Mouse (Mus musculus) forebrain, embryonic 15.5 days (tissue): Measurements from ENCODE around the gene Ttyh1. TPM values are rescaled to one million over a fixed set of nuclear protein-coding genes. Genes with fewer than 3 reads are reported as not detected.

ENCODE experiments used
- ATAC-seq: fragments of 200-750 bp; cut with Nextera tagmentation; replicated peaks from 2 replicates; pipeline ENCODE4 v1.8.0; 2017; ENCODE audit warnings: mild to moderate bottlenecking, moderate TSS enrichment, moderate library complexity
- H3K27ac ChIP-seq: fragments of 300-500 bp; sonication (generic); replicated peaks from 2 replicates; pipeline ENCODE4 v1.5.1; 2015; ENCODE audit warnings: mild to moderate bottlenecking, inconsistent platforms
- H3K27me3 ChIP-seq: fragments of 300-500 bp; sonication (generic); 2 replicates; pipeline ENCODE4 v1.6.1; 2015; ENCODE audit warnings: inconsistent platforms
- H3K36me3 ChIP-seq: fragments of 300-500 bp; sonication (generic); 2 replicates; pipeline ENCODE4 v1.6.1; 2015; ENCODE audit warnings: mild to moderate bottlenecking, inconsistent platforms
- H3K4me1 ChIP-seq: fragments of 300-500 bp; sonication (generic); 2 replicates; pipeline ENCODE4 v1.6.1; 2015; ENCODE audit warnings: inconsistent platforms
- H3K4me2 ChIP-seq: fragments of 300-500 bp; sonication (generic); replicated peaks from 2 replicates; pipeline ENCODE4 v1.6.1; 2015; ENCODE audit warnings: mild to moderate bottlenecking, inconsistent platforms
- H3K4me3 ChIP-seq: fragments of 300-500 bp; sonication (generic); 2 replicates; pipeline ENCODE4 v1.5.1; 2015; ENCODE audit warnings: mild to moderate bottlenecking, inconsistent platforms
- H3K9ac ChIP-seq: fragments of 300-500 bp; sonication (generic); replicated peaks from 2 replicates; pipeline ENCODE4 v1.6.1; 2015; ENCODE audit warnings: mild to moderate bottlenecking, inconsistent platforms
- H3K9me3 ChIP-seq: fragments of 300-500 bp; sonication (generic); 2 replicates; pipeline ENCODE4 v1.6.1; 2016; ENCODE audit warnings: inconsistent platforms
- WGBS: fragments of 180-500 bp; shearing (Covaris S2); methylation state at CpG from one replicate; pipeline ENCODE4 v1.1.7; 2015; ENCODE audit warnings: mixed read lengths; 5-methylcytosine and 5-hydroxymethylcytosine counted together
- polyA plus RNA-seq: library from polyadenylated mRNA; unstranded; fragments of >200 nt; fragmentation: Nextera tagmentation; extraction: Ambion mirVana; gene quantifications from 2 replicates; pipeline ENCODE4 v1.2.1, GENCODE M21; 2015

The Ttyh1 gene
- polyA plus RNA-seq, 1 experiment from 2014 or later = 106 TPM

DNA sequence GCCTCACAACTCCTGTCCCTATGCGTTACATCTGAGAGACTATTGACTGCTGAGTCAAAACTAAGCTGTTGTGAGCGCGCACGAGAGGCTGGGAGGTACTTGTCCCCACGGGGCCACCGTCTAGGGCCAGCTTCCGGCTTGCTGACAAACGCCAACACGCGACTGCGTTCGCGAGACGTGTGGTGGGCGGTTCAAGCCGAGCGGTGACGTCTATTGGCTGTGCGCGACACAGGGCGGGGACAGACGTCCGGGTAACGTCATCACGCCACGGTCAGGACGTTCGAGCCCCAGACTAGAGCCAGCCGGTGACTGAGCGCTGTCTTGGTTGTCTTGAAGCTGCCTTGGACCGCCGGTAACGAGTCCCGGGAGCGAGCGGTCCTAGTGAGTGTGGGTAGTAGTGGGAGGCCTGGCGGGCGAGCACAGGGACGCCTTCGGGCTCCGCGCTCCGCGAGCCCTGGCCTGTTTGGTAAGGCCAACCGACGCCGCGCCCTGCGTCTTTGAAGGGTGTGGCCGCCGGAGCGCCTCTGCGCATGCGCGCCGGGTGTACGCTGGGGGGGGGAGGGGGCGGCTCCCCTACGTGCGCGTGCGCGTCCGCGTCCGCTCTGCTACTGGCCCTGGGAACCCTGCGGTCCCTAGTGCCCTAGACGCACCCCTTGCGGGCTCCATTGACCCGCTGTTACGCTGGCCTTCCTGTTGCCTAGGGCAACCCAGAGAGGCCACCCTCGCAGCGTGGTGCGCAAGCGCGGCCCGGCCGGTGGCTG, 17.7 kb downstream of the Ttyh1 start, which contains the start of gene Leng8:
Gene Leng8 (plus strand): TSS at position 269 of the 761 bp plus-strand sequence.
- no peaks in the 10 kb centered on the region for H3K9me3 ChIP-seq
- peak; percentile 98 for ATAC-seq
- under 1% methylated on average over 77 of the region's 78 CpGs for WGBS
- H3K27ac ChIP-seq = peak within 1 kb of the TSS; percentile 98
- peaks cover 46% of the 10 kb centered on the region for H3K36me3 ChIP-seq
- H3K4me3 ChIP-seq = peak within 1 kb of the TSS; percentile 95
- peak within 1 kb of the TSS; percentile 91 for H3K9ac ChIP-seq
- H3K4me2 ChIP-seq = peak within 1 kb of the TSS; percentile 82
- H3K27me3 ChIP-seq = no peaks in the 10 kb centered on the region
- peaks cover 28% of the 10 kb centered on the region for H3K4me1 ChIP-seq

DNA sequence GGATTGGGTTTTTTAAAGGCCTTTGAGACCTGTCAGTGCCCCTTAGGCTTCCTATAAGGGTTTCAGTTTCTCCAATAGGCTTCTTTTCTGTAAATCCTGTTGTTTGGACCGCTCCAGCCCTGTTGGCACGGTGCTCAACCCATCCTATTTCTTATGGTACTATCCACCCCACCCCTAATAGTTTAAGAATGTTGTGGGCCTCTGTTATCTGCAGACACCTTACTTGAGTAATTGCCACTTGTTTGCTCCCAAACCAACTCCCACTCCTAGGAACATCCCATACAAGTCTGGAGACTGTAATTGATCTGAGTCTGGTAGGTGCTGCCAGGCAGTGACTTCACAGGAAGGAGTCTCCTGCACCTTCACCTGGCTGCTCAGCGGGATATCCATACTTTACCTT, 18.5 kb downstream of the Ttyh1 start:
- Histone ChIP-seq H3K4me1 (peaks cover 25% of the 10 kb centered on the region), H3K4me3 (peak overlapping the region; percentile 95), H3K4me2 (peak overlapping the region; percentile 82), H3K9me3 (no peaks in the 10 kb centered on the region), H3K27ac (peak overlapping the region; percentile 98), H3K36me3 (peaks cover 46% of the 10 kb centered on the region), H3K27me3 (no peaks in the 10 kb centered on the region), H3K9ac (peak overlapping the region; percentile 91)
- 45% methylated on average over 3 of the region's 3 CpGs for WGBS
- ATAC-seq = no peak

DNA sequence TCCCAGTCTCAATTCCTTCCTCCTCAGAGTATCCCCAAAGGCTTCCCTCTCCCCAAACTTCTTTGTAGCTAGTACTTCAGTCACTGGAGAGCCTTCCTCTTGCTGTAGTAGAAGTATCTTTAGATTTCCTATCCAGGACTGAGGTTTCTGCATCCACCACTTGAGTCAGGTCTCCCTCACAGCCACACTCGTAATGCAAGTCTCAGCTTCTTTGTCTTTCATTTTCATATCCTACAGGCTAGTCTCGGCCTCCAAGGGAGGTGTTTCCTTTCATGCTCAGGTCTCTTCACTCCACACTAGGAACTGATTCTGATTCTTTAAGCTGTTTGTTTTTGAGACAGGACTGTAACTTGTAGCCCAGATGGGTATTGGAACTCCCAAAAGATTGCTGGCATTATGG, 19.0 kb downstream of the Ttyh1 start:
- Histone ChIP-seq H3K4me1 (peaks cover 25% of the 10 kb centered on the region), H3K27ac (no peak overlapping the region), H3K9ac (peak overlapping the region; percentile 91; the same call in 1 of the 2 replicates), H3K4me2 (peak overlapping the region; percentile 82), H3K27me3 (no peaks in the 10 kb centered on the region), H3K9me3 (no peaks in the 10 kb centered on the region), H3K4me3 (peak overlapping the region; percentile 95), H3K36me3 (peaks cover 51% of the 10 kb centered on the region)
- 83% methylated on average over 2 of the region's 2 CpGs for WGBS
- ATAC-seq = no peak

DNA sequence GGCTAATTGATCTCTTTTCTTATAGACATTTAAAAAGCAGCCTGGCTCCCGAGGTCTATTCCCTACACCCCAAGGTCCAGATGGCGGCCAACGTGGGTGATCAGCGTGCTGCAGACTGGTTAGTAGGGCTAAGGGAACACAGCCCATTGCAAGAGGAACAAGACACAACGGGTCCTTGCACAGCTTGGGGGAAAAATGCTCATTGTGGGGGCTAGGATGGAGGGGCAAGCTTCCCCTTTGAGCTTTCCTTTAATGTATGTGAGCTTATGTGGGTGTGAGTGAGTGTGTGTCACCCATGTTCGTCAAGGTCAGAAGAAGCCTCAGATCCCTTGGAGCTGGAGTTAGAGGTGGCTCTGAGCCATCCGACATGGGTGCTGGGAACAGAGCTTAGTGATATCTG, 19.5 kb downstream of the Ttyh1 start:
- whole genome bisulfite sequencing = 87% methylated on average over 7 of the region's 7 CpGs
- H3K4me1 ChIP-seq = peaks cover 25% of the 10 kb centered on the region
- no peaks in the 10 kb centered on the region for H3K27me3 ChIP-seq
- peaks cover 56% of the 10 kb centered on the region for H3K36me3 ChIP-seq
- no peak for ATAC-seq
- H3K27ac ChIP-seq = no peak overlapping the region
- H3K9ac ChIP-seq = 0 out of 2 replicates have a peak overlapping the region, but pooled peaks have one; percentile 91
- H3K4me2 ChIP-seq = no peak overlapping the region
- no peaks in the 10 kb centered on the region for H3K9me3 ChIP-seq
- peak overlapping the region; percentile 95; the same call in 1 of the 2 replicates for H3K4me3 ChIP-seq

DNA sequence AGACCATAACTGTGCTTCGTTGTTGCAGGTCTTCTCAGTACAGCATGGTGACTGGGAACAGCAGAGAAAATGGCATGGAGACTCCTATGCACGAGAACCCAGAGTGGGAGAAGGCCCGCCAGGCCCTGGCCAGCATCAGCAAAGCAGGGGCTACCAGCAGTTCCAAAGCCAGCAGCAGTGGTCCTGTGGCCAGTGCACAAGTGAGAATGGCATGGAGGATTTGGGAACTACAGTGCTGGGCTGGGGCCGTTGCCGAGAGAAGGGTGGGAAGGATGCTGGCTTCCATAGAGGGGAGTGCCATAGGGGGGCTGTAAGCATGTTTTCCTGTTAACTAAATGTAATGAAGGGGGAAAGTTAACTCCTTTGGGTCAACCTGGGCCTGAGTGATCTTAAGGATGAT, 20.2 kb downstream of the Ttyh1 start:
- peaks cover 25% of the 10 kb centered on the region for H3K4me1 ChIP-seq
- WGBS = 92% methylated on average over 5 of the region's 5 CpGs
- H3K4me2 ChIP-seq = no peak overlapping the region
- H3K9ac ChIP-seq = no peak overlapping the region
- no peak for ATAC-seq
- no peaks in the 10 kb centered on the region for H3K9me3 ChIP-seq
- H3K27me3 ChIP-seq = no peaks in the 10 kb centered on the region
- H3K27ac ChIP-seq = no peak overlapping the region
- H3K36me3 ChIP-seq = peaks cover 59% of the 10 kb centered on the region
- H3K4me3 ChIP-seq = no peak overlapping the region

DNA sequence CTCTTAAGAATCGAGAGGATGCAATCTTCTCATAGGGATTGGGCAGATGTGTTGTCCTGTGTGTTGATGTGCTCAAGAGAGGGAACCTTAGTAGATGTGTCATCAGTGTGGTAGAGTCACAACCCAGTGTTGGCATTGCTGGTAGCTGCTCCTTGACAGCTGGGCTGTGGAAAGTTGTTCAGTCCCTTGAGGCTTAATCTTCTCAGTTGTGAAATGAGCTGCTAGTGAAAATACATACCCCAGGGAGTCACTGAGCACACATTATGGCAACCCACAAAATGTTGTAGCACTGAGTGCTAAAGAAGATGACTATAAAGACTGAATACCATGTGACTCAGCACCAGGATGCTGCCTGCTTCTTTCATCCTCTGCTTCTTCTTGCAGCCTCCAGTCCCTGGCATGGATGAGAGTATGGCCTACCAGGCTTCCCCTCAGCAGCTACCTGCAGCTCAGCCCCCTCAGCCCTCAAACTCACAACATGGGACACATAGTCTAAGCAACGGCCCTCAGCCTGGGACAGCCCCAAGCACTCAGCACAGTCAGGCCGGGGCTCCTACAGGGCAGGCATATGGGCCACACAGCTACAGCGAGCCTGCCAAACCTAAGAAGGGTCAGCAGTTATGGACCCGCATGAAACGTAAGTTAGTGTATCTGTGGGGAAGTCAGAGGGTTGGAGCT, 22.6 kb downstream of the Ttyh1 start:
- Histone ChIP-seq H3K36me3 (peaks cover 82% of the 10 kb centered on the region), H3K4me2 (no peak overlapping the region)
- 93% methylated on average over 6 of the region's 6 CpGs for WGBS

DNA sequence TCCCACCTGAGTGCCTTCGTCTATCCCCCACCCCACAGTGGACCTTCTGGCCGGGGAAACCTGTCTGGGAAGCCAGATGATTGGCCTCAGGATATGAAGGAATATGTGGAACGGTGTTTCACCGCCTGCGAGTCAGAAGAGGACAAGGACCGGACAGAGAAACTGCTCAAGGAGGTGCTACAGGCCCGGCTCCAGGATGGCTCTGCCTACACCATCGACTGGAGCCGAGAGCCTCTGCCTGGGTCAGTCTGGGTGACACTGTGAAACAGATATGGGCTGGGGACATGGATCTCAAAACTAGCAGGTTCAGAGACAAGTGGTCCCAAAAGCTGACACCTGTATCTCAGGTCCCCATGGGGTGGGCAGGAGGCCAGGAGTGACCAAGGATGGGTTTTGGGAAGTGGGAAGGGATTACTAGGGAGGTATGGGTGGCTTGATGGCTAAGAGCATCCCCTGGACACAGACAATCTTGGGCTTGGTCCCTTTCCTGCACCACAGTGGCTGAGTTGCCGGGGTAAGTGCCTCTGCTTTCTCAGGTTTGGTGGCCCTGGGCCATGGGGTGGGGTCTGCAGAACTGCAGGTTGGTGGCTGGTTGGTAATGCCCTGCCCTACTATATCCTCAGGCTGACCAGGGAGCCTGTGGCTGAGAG, 23.7 kb downstream of the Ttyh1 start:
- Histone ChIP-seq H3K4me2 (no peak overlapping the region), H3K36me3 (peaks cover 94% of the 10 kb centered on the region), H3K9ac (no peak overlapping the region), H3K27me3 (no peaks in the 10 kb centered on the region), H3K9me3 (no peaks in the 10 kb centered on the region), H3K4me3 (no peak overlapping the region), H3K27ac (no peak overlapping the region), H3K4me1 (peaks cover 10% of the 10 kb centered on the region)
- 94% methylated on average over 10 of the region's 10 CpGs for WGBS
- no peak for ATAC-seq

More for the DNA sequence above, 22.6 kb downstream of the Ttyh1 start:
- no peak for ATAC-seq
- no peak overlapping the region for H3K9ac ChIP-seq
- no peaks in the 10 kb centered on the region for H3K27me3 ChIP-seq
- no peak overlapping the region for H3K27ac ChIP-seq
- no peaks in the 10 kb centered on the region for H3K9me3 ChIP-seq
- H3K4me1 ChIP-seq = peaks cover 15% of the 10 kb centered on the region
- H3K4me3 ChIP-seq = no peak overlapping the region

DNA sequence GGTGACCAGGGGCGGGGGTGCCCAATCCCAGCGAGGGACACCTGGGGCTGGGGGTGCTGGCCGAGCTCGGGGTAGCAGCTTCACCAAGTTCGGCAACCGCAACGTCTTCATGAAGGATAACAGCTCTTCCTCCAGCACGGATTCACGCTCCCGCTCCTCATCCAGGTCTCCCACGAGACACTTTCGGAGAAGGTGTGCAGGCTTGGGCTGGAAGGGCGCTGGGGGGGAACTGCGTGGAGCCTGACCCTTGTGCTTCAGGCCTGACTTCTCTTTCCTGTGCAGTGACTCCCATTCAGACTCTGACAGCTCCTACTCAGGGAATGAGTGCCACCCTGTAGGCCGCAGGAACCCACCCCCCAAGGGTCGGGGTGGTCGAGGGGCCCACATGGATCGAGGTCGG, 24.3 kb downstream of the Ttyh1 start:
- no peak for ATAC-seq
- 97% methylated on average over 19 of the region's 19 CpGs for WGBS
- Histone ChIP-seq H3K4me1 (peaks cover 9% of the 10 kb centered on the region), H3K9ac (no peak overlapping the region), H3K9me3 (no peaks in the 10 kb centered on the region), H3K4me3 (no peak overlapping the region), H3K27ac (no peak overlapping the region), H3K27me3 (no peaks in the 10 kb centered on the region), H3K36me3 (peaks cover 95% of the 10 kb centered on the region), H3K4me2 (no peak overlapping the region)

DNA sequence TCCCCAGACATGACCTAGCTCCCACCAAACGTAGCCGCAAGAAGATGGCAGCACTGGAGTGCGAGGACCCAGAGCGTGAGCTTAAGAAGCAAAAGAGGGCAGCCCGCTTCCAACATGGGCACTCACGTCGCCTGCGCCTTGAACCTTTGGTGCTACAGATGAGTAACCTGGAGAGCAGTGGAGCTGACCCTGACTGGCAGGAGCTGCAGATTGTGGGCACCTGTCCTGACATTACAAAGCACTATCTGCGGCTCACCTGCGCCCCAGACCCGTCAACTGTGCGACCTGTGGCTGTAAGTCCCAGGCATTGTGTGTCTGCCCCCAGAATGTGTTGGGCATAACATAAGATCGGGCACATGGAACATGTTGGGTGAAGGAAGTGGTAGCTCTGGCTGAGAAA, 24.8 kb downstream of the Ttyh1 start:
- WGBS = 97% methylated on average over 13 of the region's 13 CpGs
- Histone ChIP-seq H3K9ac (no peak overlapping the region), H3K4me2 (no peak overlapping the region), H3K27ac (no peak overlapping the region), H3K9me3 (no peaks in the 10 kb centered on the region), H3K4me3 (no peak overlapping the region), H3K36me3 (peaks cover 89% of the 10 kb centered on the region), H3K27me3 (no peaks in the 10 kb centered on the region), H3K4me1 (peaks cover 9% of the 10 kb centered on the region)
- ATAC-seq = no peak

DNA sequence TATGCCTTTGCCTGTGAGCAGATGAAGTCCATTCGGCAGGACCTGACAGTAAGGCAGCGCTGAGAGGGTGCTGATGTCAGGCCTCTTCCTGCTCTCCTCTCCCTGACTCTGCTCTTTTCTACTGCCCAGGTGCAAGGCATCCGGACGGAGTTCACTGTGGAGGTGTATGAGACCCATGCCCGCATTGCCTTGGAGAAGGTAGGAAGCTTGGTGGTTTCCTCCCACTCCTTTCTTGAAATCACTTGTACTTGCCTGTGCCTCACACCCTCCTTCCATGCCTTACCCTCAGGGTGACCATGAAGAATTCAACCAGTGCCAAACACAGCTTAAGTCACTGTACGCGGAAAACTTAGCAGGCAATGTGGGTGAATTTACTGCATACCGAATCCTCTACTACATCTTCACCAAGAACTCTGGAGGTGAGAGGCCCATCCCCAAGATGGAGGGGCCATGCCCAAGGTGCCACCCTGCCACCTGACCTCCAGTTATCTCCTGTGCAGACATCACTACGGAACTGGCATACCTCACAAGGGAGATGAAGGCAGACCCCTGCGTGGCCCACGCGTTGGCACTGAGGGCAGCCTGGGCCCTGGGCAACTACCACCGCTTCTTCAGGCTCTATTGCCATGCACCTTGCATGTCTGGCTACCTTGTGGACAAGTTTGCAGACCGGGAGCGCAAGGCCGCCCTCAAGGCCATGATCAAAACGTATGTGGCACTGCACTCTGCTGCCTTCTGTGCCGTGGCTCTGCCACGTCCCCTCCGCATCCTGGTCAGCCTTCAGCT, 25.8 kb downstream of the Ttyh1 start:
- no peaks in the 10 kb centered on the region for H3K9me3 ChIP-seq
- no peak overlapping the region for H3K9ac ChIP-seq
- H3K4me3 ChIP-seq = no peak overlapping the region
- no peak overlapping the region for H3K4me2 ChIP-seq
- H3K4me1 ChIP-seq = peaks cover 12% of the 10 kb centered on the region
- WGBS = 95% methylated on average over 20 of the region's 20 CpGs
- H3K27ac ChIP-seq = no peak overlapping the region
- no peaks in the 10 kb centered on the region for H3K27me3 ChIP-seq
- H3K36me3 ChIP-seq = peaks cover 80% of the 10 kb centered on the region
- ATAC-seq = no peak

DNA sequence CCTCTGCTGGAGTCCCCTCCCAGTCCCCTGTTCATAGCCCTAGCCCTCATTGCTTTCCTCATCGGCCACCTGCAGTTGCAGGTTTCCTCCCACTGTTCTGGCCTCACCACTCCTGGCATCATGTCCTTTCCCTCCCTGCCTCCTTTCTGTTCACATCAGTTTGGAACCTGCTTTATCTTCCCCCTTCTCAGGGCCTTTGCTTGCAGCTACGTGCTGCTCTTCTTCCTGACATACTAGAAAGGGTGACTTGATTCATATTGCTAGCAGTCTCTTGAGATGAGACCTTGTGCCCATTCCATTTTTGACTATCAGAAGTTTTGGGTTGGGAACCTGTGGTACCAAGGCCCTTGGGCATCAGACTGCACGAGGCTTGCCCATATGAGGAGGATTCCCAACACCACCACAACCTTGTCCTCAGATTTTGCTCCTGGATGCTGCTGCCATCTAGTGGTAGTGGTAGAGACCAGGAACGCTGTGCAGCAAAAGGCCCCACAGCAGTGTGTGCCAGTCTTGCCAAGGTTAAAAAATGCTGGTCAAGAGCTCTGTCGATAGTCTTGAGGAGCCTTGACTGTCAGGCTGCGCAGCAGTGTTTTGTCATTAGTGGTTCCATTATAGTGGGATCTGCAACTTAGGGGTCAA, 26.5 kb downstream of the Ttyh1 start:
- Histone ChIP-seq H3K9ac (no peak overlapping the region), H3K9me3 (no peaks in the 10 kb centered on the region), H3K27me3 (peaks cover under 1% of the 10 kb centered on the region; the same call in 1 of the 2 replicates), H3K4me2 (no peak overlapping the region), H3K4me1 (peaks cover 19% of the 10 kb centered on the region), H3K4me3 (no peak overlapping the region), H3K36me3 (peaks cover 73% of the 10 kb centered on the region), H3K27ac (no peak overlapping the region)
- ATAC-seq = no peak
- WGBS = 65% methylated on average over 6 of the region's 6 CpGs
